Mouse (Mus musculus) urinary bladder, adult 2 months (tissue): ENCODE results near the gene Cbfa2t2. TPM values are rescaled to one million over a fixed set of nuclear protein-coding genes. Genes with fewer than 3 reads are reported as not detected.

Experiments used
- DNase-seq: peaks from one replicate; pipeline ENCODE4 v3.0.0; 2022; ENCODE audit warnings: low spot score
- polyA plus RNA-seq: library from polyadenylated mRNA; depleted of rRNA; stranded (reverse); fragments of >200 nt; gene quantifications from 2 replicates; pipeline ENCODE4 v1.2.3, GENCODE M21; 2012; rRNA removed

Cbfa2t2 gene
- polyA plus RNA-seq, result 16.2 and 16.6 TPM in 2 replicates

DNA sequence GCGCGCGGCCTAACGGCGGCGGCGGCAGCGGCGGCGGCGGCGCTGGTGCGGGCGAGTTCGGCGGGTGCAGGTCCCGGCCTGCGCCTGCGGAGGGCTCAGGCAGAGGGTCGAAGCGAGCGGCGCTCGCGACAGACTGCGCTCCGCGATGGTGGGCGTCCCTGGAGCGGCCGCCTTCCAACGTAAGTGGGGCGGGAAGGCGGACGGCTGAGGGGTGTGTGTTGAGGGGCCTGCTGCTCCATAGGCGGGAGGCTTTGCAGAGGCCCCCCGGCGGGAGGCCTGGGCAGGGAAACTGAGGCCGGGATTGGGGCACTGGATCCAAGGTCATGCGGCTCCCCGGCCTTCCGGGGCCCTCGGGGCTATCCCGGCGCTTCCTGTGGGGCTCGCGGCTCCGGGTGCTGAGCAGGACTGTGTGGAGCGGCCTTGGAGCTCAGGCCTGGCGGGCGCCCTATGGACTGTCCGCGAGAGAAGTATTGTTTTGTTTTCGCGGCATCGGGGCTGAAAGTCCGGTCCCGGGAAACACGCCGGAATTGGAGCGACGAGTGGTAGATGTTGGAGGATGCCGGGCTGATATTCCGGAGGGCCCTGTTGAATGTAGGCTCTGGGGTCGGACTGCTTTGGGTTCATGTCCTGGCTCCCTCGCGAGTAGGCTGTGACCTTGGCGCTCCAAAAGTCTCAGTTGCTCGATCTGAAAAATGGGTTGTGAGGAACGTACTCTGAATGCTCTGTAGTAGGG, at the start of gene Cbfa2t2:
TSS of gene Cbfa2t2 (plus strand) at position 24 of the 733 bp plus-strand sequence.
- DNase-seq, result no peak

DNA sequence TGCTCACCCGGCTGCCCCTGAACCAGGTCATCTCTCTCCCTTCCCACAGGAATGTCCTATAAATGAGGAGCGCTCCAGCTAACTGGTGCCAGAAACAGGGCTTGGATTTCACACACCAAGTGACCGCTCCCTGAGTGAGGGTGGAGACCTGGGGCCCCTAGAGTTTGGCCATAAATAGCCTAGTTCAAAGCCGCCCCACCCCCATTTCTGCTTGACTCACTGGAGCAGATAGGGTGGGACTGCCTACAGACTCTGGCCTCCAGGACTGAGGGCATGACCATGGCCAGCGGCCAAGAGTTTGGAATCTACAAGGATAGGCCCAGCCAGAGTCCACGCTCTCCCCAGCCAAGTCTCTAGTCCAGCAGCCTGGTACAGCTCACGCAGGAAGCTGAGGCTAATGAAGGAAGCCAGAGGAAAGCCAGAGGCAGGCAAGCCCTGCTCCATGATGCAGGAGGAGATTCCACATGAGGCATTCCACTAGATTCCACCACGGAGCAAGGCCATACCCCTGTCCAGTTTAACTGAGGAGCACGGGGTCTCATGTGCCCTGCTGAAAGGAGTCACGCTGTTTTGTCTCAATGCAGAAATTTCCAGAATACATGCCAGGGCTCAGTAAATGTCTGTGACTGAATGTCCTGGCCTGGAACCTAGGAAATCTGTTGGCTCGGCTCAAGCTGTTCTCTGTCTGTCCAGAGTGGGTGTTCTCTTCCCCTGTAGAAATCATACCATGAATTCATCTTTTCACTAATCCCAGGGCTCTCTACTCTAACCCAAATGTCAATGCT, 45.9 kb upstream of the Cbfa2t2 start:
- peak; percentile 54 for DNase-seq

DNA sequence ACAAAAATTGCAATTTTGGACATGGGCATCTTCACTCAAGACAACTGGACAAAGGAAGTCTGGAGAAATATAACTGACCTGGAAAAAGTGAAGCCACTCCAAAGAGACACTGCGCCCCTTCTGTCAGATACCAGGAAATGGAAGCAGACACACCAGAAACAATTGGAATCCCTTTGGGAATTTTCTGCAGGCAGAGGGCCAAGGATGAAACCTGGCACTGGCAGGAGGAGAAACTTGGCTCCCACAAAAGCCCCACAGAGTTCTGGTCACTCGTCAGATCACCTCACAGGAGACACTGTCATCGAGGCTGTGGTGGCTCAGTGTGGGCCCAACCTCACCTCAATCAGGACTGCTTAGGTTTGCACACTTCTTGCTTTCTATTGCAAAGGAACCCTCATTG, 41.7 kb upstream of the Cbfa2t2 start:
- DNase-seq, result no peak

DNA sequence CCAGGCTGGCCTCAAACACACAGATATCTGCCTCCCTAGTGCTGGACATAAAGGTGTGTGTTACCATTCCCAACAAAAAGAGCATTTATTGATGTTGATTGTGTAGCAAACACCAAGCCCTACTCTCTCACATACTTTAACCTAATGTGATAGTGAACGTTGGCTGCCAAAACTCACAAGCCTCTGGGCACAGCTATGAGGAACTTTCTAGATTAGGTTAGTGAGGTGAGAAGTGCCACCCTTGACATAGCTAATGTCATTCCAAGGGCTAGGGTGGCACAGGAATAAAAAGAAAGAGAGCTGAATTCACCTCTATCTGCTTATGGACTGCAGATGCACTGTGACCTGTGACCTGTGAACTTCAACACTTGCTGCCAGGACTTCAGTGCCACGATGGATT, 39.8 kb upstream of the Cbfa2t2 start:
- no peak for DNase-seq

DNA sequence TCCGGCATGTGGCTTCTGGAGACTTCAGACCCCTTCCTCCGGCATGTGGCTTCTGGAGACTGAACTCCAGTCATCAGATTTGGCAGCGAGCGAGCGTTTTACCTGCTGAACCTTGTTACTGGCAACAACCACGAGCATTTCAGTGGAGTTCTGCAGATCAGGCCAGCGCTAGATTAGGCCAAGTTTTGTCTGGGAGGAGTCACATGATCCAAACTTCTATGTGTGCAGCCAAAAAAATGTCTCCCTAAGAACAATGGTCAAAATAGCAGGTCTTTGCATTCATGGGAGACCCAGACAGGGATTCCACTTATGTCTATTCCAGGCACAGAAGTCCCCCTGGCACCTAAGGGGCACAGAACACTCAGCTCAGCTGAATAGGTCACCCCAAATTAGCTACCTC, 38.0 kb upstream of the Cbfa2t2 start:
- DNase-seq, result no peak

DNA sequence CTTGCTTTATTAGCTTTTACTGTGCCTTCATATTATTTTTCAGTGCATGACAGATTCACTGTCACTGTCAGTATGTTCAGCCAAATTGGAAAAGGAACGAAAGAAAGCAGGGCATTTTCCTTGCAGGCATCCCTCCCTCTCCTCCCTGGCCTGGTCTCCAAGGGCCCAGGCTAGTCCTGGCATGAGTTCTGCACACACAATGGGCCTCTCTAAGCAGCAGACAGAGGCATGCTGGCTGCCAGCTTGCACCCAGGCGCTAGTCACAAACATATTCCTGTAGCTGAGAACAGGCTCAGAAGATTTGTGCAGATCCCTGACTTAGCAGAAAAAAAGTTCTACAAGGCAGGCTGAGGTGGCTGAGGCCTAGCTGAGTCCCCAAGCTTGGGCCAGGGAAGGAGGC, 37.0 kb upstream of the Cbfa2t2 start:
- DNase-seq, result no peak

DNA sequence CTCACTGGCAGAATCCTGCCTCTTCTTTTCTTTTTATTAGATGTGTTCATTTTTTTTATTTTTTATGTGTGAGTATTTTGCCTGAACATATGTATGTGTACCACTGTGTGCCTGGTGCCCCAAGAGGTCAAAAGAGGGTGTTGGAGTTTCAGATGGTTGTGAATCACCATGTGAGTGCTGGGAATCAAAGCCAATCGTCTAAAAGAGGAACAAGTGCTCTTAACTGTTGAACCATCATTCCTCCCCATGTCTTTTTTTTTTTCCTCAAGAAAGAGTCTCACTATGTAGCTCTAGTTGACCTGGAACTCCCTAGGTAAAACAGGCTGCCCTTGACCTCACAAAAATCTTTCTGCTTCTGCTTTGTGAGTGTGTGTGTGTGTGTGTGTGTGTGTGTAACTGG, 34.3 kb upstream of the Cbfa2t2 start:
- DNase-seq, result no peak

DNA sequence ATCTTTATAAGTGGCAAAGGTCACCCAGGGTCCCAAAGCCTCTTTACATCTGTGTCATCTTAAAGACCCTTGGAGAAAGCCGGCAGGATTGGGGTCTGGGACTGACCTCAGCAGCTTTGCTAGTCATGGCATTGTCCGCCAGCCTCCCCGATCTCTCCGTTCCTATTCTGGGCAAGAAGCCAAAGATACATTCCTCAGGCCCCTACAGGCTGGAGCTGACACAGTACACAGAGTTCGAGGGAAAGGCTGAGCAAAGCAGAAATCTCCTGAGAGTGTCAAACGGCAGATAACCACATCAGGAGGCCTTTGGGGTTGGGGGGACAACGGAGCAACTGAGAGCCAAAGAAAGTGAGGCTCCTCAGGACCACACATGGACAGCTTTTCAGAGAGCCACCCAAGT, 33.5 kb upstream of the Cbfa2t2 start:
- DNase-seq, result no peak

DNA sequence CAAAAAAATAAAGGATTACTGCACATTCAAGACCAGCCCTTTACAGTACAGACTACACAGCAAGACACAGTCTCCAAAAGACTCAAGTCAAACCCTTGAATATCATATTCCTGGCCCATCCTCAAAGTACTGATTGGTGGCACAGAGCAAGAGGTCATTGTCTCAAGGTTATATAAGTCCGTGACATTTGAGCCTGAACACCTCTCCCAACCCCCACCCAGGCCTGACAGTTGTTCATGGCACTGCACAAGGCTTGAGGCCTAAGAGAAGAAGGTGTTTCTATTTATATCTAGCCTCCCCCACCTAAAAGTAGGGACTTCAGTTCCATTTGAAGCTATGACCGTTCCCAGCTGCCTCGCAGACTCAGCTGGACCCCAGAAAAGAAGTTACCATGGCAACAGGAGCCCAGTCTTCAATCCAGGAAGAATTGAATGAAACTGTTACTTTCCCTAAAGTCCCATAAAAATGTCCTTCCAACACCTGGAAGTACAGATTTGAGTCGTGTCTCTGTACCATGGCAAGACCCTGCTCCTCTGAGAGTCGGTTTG, 30.8 kb upstream of the Cbfa2t2 start:
- DNase-seq, result no peak

DNA sequence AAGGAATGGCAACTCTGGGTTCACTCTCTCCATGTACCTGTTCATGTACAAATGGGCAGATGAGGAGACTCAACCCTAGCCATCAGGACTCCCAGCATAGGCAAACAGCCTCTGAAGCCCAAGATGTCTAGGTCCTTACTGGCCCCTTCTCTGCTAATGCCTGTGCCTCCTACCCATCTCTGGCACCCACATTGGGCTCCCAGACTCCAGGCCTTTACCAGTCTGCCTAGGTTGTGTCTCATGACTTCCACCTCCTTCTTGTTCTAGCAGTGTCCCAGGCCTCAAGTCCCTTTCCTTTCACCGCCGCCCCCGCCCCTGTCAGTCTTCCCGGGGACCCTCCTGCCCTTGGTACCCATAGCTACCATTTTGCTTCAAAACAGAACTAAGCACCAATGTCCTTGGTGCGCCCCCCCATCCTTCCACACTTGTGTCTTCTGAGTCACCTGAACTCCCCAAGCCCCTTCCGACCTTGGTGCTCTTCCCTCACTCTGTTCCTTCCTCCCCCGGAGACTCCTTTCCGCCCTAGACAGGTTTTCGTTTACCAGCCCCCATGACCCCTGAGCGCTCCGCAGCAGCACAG, 29.1 kb upstream of the Cbfa2t2 start:
- no peak for DNase-seq

DNA sequence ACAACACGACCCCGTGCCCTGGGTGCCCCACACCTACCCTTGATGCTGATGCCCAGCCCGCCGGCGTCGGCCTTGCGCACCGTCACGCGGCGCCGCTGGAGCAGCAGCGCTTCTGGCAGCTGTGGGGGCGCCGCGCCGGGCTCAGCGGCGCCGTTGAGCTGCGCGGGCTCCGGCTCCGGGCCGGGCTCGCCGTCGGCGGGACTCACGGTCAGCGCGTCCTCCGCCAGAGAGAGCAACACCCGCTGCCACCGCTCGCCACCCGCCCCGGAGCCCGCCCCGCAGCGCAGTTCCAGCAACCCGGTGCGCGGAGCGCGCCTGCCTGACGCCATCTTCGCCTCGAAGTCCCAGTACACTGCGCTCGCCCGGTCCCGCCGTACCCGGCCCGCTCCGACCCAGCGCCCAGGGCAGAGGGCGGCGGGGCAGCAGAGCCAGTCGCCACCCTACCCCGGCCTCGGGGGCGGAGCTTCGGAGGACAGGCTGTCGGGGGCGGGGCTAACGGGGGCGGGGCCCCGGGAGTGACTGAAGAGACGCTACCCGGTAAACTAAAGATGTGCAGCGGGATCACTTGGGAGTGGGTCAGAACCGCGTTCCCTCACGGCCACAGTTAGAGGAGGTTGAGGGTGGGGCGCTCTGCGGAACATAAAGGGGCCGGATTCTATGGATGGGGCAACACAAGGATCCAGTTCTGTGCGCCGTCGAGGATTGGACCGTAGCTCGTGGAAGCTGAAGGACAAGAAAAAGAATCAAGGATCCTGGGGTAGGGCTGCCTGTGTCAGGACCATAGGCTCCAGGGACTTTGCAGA, 28.4 kb upstream of the Cbfa2t2 start, which contains the start of gene Snta1:
TSS of gene Snta1 (minus strand) at position 457 of the 803 bp plus-strand sequence.
- peak; percentile 85 for DNase-seq

DNA sequence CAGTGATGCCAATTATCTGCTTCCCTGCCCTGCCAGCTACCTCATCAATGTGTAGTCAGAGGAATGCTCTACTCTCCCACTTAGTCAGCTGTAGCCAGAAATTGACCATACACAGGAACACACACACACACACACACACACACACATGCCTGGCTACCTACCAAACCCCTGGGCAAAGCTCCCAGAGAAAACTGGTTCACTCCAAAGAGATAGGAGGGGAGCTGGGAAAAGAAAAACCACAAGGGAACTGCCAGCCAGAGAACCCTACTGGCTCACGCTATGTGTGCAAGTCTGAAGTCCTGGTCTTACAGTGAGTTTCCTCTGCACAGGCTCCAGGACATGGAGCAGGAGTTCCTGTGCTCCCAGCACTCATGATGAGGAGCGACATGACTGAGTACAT, 25.9 kb upstream of the Cbfa2t2 start:
- DNase-seq, result no peak

DNA sequence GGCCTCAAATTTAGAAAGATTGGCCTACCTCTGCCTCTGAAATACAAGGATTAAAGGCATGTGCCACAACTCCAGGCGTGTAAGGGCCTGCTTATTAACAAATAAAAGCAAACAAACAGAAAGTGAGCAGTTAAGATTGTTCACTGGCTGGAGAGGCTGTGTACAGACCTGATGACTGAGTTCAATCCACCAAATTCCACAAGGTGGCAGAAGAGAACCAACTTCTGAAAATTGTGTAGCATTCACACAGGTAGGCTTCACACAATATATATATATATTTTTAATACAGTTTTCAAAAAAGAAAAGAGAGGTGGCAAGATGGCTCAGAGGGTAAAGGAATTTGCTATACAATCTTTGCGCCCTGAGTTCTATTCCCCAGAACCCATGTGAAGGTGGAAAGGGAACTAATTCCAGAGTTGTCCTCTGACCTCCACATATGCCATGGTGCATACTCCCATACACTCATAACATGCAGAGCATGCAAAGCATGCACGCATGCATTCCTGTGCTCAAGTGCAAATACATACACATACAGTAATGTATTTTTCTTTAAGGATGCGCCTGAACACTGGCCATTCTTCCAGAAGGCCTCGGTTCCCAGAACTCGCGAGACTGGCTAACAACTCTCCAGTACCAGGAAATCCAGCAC, 24.1 kb upstream of the Cbfa2t2 start:
- DNase-seq, result no peak

DNA sequence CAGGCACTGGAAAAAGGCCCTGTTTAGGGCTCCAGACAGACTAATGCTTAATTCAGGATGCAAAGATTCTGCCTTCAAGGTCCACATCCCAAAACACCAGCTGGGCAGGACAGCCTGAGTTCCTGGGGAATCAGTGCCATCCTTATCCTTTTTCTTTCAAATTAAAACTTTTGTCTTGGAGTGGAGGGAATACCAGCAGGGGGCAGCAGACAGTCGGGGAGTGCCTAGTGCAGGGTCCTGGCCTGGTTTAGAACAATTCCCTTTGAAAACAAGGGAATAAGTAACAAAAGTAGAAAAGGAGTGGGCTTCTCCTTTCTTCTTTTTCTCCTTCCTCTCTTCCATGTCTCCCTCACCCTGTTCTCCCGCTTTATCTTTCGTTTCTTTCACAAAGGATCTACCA, 19.2 kb upstream of the Cbfa2t2 start:
- peak; percentile 37 for DNase-seq

DNA sequence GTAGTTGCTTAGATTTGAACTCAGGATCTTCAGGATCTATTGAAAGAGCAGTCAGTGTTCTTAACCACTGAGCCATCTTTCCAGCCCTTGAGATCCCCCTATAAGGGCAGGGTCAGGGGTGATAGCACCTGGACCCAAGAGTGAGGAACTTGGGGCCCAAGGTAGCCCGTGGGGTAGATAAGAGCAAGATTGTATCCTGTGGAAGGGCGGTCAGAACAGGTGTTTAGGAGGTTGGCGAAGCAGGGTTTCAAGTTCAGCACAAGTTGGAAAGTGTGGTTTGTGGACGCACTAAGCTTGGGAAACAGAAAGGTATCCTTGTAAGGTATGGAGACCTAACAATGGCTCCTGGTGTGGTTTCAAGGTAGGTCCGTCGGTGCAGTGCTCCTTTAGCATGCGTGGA, 18.3 kb upstream of the Cbfa2t2 start:
- no peak for DNase-seq

DNA sequence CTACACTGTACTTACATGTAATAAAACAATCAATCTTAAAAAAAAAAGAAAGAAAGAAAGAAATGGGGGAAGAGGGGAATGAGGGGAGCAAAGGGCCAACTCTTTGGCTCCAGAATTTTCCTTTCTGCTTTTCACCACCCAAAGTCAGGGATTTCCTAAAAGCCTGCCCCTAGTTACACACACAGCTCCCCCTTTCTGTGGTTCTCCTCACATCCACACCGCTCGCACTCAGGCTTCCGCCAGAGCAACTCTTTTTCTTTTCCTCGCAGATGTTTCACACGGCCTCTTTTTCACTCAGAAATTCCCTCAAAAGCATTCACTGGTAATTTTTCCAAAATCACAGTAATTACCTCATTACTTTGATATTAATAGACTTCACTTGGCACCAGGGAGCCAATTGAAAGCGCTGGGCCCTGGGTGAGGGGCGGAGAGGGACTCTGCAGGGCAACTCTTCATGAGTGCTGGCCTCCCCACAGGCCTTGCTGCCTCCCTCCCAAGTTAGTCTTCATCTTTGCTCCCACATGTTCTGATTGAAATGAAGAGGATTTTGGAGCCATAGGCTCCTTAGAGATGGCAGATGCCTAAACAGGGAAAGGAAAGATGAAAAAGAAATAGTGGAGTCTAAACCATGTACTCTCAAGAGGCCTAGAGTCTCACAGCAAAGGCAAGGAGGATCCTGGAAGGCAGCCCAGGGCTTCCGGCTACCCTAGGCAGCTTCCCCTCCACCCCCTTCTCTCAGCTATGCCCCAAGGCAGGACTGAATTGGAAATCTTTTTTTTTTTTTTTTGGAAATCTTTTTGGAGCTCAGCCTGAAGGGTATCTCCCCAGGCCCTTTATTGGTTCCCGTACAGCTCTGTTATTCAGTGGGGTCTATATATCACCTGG, 16.4 kb upstream of the Cbfa2t2 start:
- DNase-seq, result no peak

DNA sequence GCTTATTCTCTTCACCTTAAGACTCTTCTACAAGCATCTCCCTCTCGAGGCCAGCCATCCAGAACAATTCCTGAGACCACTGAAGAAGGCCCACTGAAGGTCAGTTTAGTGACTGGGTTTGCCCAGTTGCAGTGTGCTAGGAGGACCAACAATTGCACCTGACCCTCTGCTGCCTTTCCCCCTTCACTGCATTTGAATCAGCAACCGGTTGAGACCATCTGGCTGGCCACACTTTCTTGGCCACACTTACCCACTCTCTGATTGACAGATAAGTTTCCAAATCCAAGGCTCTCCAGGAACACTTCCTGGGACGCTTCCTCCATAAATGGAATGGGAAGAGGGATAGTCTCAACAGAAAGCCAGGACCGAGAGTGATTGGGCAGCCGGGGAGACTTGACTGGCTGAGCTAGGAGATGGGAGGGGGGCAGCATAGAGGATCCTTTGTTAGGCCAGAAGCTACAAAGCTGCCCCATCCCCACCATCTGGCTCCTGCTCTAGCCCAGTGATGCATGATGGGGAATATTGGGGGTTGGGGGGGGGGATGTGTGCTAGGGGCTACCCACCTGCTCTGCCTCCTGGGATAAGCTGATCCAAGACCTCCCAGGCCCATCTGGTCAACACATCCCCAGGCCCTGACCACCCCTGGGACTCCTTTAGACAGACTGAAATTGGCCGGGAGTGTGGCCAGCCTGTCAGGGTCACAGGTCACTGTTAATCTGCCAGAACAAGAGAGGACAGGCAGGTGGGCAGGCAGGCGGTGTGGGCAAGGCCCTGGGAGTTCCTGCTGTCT, 15.1 kb upstream of the Cbfa2t2 start:
- DNase-seq, result no peak

DNA sequence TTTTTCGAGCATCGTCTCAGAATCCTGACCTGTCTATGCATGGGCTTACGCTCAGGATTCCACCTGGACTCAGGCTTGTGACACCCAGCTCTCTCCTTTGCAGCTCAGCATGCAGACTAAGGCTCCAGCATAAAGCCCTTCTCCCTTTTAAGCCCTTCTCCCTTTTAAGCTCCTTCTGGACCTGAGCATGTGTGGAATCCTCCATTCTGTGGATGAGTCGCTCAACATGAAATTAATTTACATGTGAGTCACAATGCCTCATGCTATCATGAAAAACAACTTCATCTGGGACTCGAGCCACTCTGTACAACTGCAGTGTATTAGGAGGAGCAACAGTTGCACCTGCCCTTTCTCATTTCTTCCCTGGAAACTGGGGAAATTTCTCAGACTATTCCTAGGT, 14.1 kb upstream of the Cbfa2t2 start:
- no peak for DNase-seq

DNA sequence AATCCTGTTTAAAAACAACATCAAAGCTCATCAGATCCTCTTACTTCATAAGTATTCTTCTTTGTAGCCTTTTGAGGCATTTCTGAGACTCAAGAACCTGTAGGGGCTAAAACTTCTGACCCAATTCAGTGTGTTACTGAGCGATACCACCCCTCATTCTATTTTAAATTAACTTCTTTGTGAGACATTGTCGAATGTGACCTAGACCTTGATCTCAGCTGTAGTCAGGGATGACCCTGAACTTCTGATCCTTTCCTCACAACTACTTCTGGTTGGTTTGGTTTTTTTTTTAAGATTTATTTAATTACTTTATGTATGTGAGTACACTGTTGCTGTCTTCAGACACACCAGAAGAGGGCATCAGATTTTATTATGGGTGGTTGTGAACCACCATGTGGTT, 12.7 kb upstream of the Cbfa2t2 start:
- no peak for DNase-seq
